Mouse (Mus musculus): ENCODE measurements around the gene Vamp3. TPM values are rescaled to one million over a fixed set of nuclear protein-coding genes. Genes with fewer than 3 reads are reported as not detected.
A peak's percentile ranks its signal among the peaks of the same experiment; 100 is the strongest.

Gene Vamp3
- 10 to 100 TPM; 38.7 to 40.6 TPM for total RNA-seq (2021)
- long read RNA-seq, experiment 1, transcript Vamp3-201 (5 exons, 2,120 nt), result major isoform, 32 of 33 reads
- long read RNA-seq, experiment 1, partial matches to known transcripts, result 1 of 33 reads
- long read RNA-seq, experiment 1, other reads (novel, unspliced or antisense), result 0 of 33 reads
- long read RNA-seq, experiment 2, transcript Vamp3-201 (5 exons, 2,120 nt), result major isoform, 48 of 56 reads
- long read RNA-seq, experiment 2, partial matches to known transcripts, result 2 of 56 reads
- long read RNA-seq, experiment 2, other reads (novel, unspliced or antisense), result 6 of 56 reads

DNA sequence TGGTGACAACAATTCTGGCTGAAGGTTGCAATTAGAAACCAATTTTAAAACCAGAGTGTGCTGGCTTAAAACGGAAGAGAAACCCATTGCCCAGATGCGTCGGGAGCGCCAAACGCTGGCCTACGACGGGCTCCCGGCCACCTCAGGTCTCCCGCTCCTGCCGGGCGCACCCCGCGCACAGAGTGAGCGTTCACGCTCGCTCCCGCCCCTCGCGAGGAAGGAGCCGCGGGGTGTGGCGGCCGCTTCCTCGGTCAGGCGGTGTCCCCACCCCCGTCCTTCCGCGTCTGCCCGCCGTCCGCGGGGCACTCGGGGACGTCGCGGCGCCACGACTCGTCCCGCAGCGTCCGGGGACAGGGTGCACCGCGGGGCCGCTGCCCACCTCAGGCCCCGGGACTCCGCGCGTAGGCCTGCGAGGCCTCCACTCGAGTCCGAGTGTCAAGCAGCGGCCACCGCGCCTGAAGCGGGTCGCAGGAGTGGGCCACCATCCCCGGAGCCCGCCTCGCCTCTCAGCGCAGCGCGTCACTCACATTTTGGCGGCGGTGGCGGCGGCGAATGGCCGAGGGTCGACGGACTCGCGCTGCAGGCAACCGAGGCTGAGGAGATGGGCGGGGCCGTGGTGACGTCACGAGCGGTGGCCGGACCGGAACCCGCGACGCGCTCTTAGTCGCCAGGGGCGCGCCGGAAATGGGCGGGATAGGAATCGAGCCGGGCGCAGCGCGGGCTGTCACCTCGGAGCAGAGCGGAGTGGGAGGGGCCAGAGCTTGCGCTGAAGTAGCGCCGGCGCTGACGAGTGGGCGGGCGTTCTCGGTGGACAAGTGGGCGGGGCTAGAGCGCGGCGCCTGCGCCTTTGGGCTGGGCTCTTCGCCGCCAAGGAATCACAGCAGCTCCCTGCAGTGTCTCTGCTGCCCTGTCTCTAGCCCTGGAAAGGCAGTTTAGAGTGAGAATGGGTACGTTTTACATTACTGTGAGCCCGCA lies at the start of gene Vamp3:
Gene Vamp3, minus strand, starts transcription at position 617 of the 975 bp plus-strand sequence.
- DNase-seq (ENCODE audit: low spot score in 2 of 2), result peak; percentile 98 to 99

DNA sequence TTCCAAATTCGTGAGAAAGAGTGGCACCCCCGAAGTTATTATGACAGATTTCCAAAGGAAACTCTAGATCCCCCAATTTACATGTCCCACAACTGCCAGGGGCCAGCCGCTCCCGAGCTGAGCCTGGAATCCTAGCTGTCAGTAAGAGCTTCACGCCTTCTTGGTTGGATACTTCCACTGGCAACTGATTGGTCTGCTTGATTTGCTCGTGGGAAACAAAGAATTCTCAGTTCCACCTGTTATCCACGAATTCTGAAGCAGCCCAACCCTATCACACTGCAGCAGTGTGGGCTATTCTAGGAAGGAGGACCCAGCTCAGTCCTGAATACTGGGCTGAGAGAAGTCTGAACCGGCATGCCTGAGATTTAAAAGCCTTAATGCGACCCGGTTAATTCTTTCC lies 48.7 kb upstream of the Vamp3 start:
- no peak for DNase-seq (ENCODE audit: low spot score in 2 of 2)

GRCm38 (mm10) chr4:151105886-151106285 lies 48.1 kb upstream of the Vamp3 start:
- no peak for DNase-seq (ENCODE audit: low spot score in 2 of 2)

DNA sequence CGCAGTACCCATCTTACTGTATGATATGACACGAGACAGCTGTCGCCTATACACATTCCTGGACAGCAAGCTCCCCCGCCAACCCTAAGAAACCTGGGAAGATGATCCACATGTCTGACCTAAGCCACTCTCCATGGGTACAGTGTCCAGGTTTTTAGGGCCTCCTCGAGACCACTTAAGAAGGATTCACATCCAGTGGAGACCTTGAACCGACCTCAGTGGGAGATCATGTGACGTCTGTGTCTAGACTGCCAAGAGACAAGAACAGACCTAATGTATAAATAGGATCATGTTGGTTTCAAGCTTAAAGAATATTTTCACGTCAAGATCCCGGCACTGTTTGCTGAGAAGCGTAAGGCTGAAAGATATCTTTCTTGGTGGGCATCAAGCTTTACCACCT lies 46.4 kb upstream of the Vamp3 start:
- DNase-seq (ENCODE audit: low spot score in 2 of 2), result no peak

DNA sequence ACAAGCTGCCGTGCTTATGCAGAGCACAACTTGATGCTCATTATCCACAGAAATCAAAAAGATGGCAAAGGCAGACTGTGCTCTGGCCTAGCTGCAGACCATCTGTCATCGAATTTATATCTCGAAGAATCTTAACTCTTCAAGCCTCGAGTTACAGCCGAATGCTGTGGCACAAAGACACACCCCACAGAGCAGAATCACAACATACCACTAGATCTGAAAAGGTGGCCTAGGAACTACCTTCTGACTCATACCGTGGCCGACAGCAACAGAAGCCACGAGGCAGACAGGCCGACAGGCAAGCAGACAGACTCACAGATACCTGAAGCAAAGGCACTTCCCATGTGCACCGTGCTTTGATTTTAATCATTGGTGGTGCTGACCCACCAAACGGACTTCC lies 45.9 kb upstream of the Vamp3 start:
- peak in 1 of 2 experiments; percentile 73 for DNase-seq (ENCODE audit: low spot score in 2 of 2)

- DNase-seq (ENCODE audit: low spot score in 2 of 2), result no peak
Measured at GRCm38 (mm10) chr4:151097104-151097438, 39.3 kb upstream of the Vamp3 start.

DNA sequence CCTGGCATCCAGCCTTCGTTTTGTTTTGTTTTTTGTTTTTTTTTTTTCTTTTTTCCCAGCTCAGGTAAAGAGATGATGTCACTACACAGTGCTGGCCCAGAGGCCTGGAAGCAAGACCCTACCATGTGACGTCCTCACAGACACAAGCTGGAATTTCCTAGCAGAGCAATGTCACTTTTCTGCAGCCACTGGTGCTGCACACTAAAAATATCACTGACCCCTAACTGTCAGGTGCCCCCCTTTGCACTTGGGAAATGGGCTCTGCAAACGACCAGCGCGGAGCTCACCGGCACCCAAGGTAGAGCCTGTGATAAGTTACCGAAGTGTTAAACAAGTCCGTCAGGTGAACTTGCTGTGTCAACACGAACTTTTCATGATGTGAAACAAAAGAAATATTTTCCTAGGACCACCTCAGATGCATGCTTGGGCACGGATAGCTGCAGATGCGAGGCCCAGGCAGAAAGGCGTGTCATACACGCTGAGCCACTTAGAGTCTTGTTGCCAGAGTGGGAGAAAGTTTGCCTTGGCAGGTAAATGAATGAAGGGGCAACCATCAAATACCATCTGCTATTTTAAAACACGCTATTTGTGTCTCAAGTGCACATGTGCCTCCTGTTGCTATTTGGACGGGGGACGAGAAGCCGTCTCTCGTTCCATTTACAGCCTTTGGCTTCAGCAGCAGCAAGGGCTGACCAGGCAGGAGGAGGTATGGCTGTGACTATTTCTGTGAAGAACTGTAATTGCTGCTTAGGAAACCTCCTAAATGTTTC lies 38.8 kb upstream of the Vamp3 start:
- no peak for DNase-seq (ENCODE audit: low spot score in 2 of 2)

GRCm38 (mm10) chr4:151095207-151095606 lies 37.4 kb upstream of the Vamp3 start:
- DNase-seq (ENCODE audit: low spot score in 2 of 2), result peak in 1 of 2 experiments; percentile 59

- no peak for DNase-seq (ENCODE audit: low spot score in 2 of 2)
Measured at GRCm38 (mm10) chr4:151089270-151089669, 31.5 kb upstream of the Vamp3 start, which contains the start of gene Gm13090. TSS of gene Gm13090 (plus strand) at chr4:151089570.

GRCm38 (mm10) chr4:151088819-151089218 lies 31.1 kb upstream of the Vamp3 start:
- DNase-seq (ENCODE audit: low spot score in 2 of 2), result no peak

- no peak for DNase-seq (ENCODE audit: low spot score in 2 of 2)
Measured at GRCm38 (mm10) chr4:151087358-151087757, 29.6 kb upstream of the Vamp3 start.

GRCm38 (mm10) chr4:151083027-151083426 lies 25.3 kb upstream of the Vamp3 start:
- DNase-seq (ENCODE audit: low spot score in 2 of 2), result no peak

GRCm38 (mm10) chr4:151081977-151082376 lies 24.2 kb upstream of the Vamp3 start:
- no peak for DNase-seq (ENCODE audit: low spot score in 2 of 2)

DNA sequence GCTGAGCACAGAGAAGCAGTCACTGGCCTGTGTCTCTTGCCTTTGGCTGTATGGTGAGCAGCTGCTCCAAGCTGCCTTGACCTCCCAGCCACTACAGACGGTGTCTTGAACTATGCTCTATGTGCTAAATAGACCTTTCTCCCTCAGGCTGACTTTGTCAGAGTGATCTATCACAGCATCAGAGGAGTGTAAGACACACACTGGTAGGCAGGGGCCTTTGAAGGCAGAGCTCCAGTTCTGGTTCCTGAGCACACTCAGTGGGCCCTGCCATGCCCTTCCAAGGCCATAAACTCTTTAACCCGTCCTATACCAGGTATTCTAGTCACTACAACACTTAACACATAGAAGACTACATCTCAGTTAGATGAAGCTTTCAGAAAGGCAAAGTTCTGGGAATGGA lies 23.6 kb upstream of the Vamp3 start:
- DNase-seq (ENCODE audit: low spot score in 2 of 2), result no peak

DNA sequence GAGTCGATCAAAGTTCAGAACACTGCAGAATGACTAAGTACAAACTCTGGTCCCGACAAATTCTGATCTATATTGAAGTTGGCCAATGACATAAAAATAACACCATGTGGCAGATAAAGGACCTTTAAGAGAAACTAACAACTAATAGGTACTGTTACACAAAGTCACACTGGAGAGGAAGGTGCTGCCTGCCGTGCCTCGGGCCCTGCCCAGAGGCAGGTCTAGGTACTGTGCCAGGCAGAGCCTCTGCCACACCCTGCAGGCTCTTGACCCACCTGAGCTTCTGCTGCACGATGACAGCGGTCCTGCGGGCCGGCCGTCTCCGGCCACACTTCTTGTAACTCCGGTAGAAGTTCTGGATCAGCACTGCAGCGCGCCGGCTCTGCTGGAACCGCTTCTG lies 17.1 kb upstream of the Vamp3 start:
- DNase-seq (ENCODE audit: low spot score in 2 of 2), result no peak

DNA sequence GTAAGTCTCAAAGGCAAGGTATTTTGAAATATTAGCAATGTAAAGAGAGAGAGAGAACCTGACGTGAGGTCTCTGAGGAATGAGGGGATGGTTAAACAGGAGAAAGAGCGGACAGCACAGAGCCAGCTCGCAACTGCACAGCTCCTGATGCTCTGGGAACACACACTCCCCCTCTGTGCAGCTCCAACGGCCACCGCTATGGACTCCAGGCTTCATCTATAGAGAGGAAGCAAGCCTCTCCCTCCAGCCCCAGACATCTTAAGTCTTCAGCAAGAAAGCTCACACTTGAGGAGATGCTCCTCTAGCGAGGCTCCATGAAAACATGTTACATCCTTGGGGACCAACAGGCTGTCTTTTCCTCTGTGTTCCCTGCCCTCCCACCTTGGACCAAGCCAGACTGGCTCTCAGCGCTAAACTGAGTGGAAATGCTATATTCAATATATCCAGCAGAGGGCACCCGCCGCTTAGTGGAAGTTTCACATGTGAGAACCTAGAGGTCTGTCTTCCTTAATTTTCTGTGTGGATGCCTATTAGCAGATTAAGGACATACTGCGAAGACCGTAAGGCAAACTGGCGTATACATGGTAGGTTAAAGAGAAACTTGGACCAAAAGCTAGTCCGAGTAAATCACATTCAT lies 15.5 kb upstream of the Vamp3 start:
- DNase-seq (ENCODE audit: low spot score in 2 of 2), result peak; percentile 79 to 89

DNA sequence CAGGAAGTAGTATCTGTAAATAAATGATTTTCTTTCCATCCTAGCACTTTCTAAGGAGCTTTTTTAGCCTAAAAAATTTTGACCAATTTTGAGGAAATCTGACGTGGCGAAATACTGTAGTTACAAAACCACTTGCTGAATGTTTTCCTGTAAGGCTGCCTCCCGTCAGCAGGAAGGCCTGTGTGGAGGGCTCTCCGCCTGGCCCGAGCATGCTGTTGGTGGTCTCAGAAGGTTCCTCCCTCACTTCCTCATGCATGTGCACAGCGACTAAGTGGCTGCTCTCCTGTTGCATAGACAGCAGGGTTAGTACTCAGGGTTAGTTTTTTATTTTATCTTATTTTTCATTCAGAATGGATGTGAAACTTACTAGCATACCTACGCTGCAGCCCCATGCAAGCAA lies 13.2 kb upstream of the Vamp3 start:
- DNase-seq (ENCODE audit: low spot score in 2 of 2), result no peak

GRCm38 (mm10) chr4:151068751-151069150 lies 11.0 kb upstream of the Vamp3 start:
- DNase-seq (ENCODE audit: low spot score in 2 of 2), result no peak

- DNase-seq (ENCODE audit: low spot score in 2 of 2), result no peak
Measured at GRCm38 (mm10) chr4:151059566-151059965, 1.8 kb upstream of the Vamp3 start.

- no peak for DNase-seq (ENCODE audit: low spot score in 2 of 2)
Measured at GRCm38 (mm10) chr4:151058634-151059033, 871 bp upstream of the Vamp3 start.

DNA sequence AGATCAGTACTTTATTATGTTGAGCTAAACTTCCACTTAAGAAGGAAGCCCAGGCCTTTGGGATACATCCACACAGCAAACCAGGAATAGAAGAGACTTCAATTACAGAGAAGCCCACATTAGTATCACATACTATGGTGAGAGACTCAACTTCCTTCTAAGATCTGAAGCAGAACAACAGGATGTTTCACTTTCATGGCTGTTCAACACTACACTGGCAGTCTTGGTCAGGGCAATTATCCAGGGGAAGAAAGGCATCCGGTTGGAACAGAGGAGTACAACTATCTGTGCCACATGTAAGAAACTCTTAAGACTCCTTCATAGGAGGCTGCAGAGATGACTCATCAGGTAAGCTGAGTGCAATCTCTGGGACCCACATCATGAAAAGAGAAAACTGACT lies 6.6 kb downstream of the Vamp3 start:
- DNase-seq (ENCODE audit: low spot score in 2 of 2), result no peak

Measured in layer of hippocampus, postnatal 14 days (tissue).